Mouse (Mus musculus) forebrain, embryonic 13.5 days (tissue): ENCODE results near the gene Sdr42e1. TPM values are rescaled to one million over a fixed set of nuclear protein-coding genes. Genes with fewer than 3 reads are reported as not detected.

Experiments used
- ATAC-seq: fragments of 200-750 bp; cut with Nextera tagmentation; 2 replicates; pipeline ENCODE4 v1.8.0; 2017
- H3K27ac ChIP-seq: fragments of 300-500 bp; sonication (generic); 2 replicates; pipeline ENCODE4 v1.5.1; 2015; ENCODE audit warnings: inconsistent platforms, mild to moderate bottlenecking, moderate library complexity
- H3K27me3 ChIP-seq: fragments of 300-500 bp; sonication (generic); 2 replicates; pipeline ENCODE4 v1.6.1; 2015; ENCODE audit warnings: mild to moderate bottlenecking, inconsistent platforms
- H3K36me3 ChIP-seq: fragments of 300-500 bp; sonication (generic); 2 replicates; pipeline ENCODE4 v1.6.1; 2015; ENCODE audit warnings: mild to moderate bottlenecking, inconsistent platforms; ENCODE audit not compliant: poor library complexity, severe bottlenecking
- H3K4me1 ChIP-seq: fragments of 300-500 bp; sonication (generic); 2 replicates; pipeline ENCODE4 v1.6.1; 2015; ENCODE audit warnings: inconsistent platforms
- H3K4me2 ChIP-seq: fragments of 300-500 bp; sonication (generic); 2 replicates; pipeline ENCODE4 v1.6.1; 2015; ENCODE audit warnings: inconsistent platforms, mild to moderate bottlenecking, moderate library complexity
- H3K4me3 ChIP-seq: fragments of 300-500 bp; sonication (generic); 2 replicates; pipeline ENCODE4 v1.5.1; 2015; ENCODE audit warnings: mild to moderate bottlenecking, inconsistent platforms
- H3K9ac ChIP-seq: fragments of 300-500 bp; sonication (generic); 2 replicates; pipeline ENCODE4 v1.6.1; 2015; ENCODE audit warnings: mild to moderate bottlenecking, inconsistent platforms
- H3K9me3 ChIP-seq: fragments of 300-500 bp; sonication (generic); replicated peaks from 2 replicates; pipeline ENCODE4 v1.6.1; 2016; ENCODE audit warnings: inconsistent platforms
- WGBS: fragments of 180-500 bp; shearing (Covaris S2); methylation state at CpG from one replicate; pipeline ENCODE4 v1.1.7; 2015; 5-methylcytosine and 5-hydroxymethylcytosine counted together
- polyA plus RNA-seq: library from polyadenylated mRNA; unstranded; fragments of >200 nt; fragmentation: Nextera tagmentation; extraction: Ambion mirVana; gene quantifications from 2 replicates; pipeline ENCODE4 v1.2.1, GENCODE M21; 2015

Sdr42e1 gene
- polyA plus RNA-seq, 1 experiment from 2014 or later: 0.90 TPM

DNA sequence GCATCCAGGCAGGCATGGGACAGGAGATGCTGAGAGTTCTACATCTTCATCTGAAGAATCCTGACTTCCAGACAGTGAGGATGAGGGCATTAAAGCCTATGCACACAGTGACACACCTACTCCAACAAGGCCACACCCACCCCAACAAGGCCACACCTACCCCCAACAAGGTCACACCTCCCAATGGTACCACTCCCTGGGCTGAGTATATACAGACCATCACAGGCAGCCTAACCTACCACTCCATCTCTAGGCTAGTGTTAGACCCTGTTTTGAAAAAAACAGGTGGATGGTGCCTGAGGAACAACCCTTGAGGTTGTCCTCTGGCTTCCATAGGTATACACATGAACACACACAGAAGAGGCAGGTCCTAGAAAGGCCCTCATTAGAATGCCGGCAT is 21.2 kb downstream of the Sdr42e1 start:
- H3K4me2 ChIP-seq: no peak overlapping the region
- H3K27ac ChIP-seq: no peak overlapping the region
- H3K9me3 ChIP-seq: no peaks in the 10 kb centered on the region
- no peak overlapping the region for H3K9ac ChIP-seq
- no peaks in the 10 kb centered on the region for H3K27me3 ChIP-seq
- no peaks in the 10 kb centered on the region for H3K36me3 ChIP-seq
- no peak overlapping the region for H3K4me3 ChIP-seq
- 100% methylated on average over 1 of the region's 1 CpGs for WGBS
- H3K4me1 ChIP-seq: no peaks in the 10 kb centered on the region
- no peak for ATAC-seq

DNA sequence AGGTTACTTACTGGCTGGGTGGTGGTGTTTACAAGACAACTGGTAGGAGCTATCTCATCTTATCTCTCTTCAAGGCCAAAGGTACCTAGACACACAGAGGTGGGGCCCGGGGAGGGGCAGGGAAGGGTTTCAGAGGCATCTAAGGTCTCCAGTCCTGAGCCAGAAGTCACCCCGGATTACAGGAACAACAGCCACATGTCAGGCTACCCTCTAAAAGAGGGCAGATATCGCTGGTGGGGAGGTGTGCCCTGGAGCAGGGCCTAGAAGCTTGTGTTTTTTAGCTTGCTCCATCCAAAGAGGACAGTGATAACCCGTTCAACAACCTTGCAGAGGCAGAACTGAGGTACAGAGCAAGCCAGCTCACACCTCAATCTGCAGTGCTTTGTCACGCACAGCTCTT is 27.0 kb downstream of the Sdr42e1 start:
- Histone ChIP-seq H3K9me3 (no peaks in the 10 kb centered on the region), H3K4me2 (no peak overlapping the region), H3K4me1 (no peaks in the 10 kb centered on the region), H3K9ac (no peak overlapping the region), H3K27ac (no peak overlapping the region), H3K4me3 (no peak overlapping the region), H3K36me3 (no peaks in the 10 kb centered on the region), H3K27me3 (no peaks in the 10 kb centered on the region)
- WGBS: 79% methylated on average over 5 of the region's 5 CpGs
- no peak for ATAC-seq

DNA sequence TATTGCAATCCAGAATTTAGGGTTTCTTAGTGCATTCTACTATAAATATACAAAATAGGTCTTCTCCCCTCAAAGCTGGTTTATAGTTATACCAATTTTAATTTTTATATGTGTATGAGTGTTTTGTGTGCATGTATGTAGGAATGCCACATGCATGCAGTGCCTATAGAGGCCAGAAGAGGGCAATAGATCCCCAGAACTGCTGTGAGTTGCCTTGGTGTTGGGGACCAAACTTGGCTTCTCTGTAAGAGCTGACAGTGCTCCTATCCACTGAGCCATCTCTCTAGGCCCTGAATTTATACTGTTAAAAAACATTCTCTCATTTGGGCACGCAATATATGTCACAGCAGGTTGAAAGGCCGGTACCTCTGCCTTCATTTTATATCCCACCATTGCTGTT is 27.5 kb downstream of the Sdr42e1 start:
- Histone ChIP-seq H3K36me3 (no peaks in the 10 kb centered on the region), H3K9ac (no peak overlapping the region)
- 71% methylated on average over 2 of the region's 2 CpGs for WGBS

DNA sequence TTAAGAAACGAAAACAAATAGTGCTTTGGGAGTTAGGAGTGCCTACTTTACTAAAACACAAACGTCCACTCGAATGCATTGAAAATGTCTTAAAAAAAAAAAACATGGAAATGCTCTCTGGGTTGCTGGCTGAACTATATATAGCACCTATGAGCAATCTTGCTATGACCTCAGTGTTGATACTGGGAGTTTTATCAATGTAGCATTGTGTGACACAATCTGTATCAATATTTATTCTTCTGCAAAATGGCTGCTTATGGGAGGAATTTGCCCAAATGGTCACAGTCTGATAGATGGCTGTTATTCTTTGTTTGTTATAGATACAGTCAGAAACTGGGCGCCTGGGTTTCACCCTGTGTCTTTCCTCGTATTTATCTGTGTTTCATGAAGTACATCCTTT is 28.0 kb downstream of the Sdr42e1 start:
- no peaks in the 10 kb centered on the region for H3K4me1 ChIP-seq
- no peak overlapping the region for H3K4me3 ChIP-seq
- no peak overlapping the region for H3K4me2 ChIP-seq
- no peak overlapping the region for H3K9ac ChIP-seq
- no peak for ATAC-seq
- no peaks in the 10 kb centered on the region for H3K36me3 ChIP-seq
- no peaks in the 10 kb centered on the region for H3K9me3 ChIP-seq
- H3K27ac ChIP-seq: no peak overlapping the region
- 79% methylated on average over 5 of the region's 5 CpGs for WGBS
- no peaks in the 10 kb centered on the region for H3K27me3 ChIP-seq

More for the DNA sequence above, 27.5 kb downstream of the Sdr42e1 start:
- no peak for ATAC-seq
- Histone ChIP-seq H3K4me3 (no peak overlapping the region), H3K4me1 (no peaks in the 10 kb centered on the region), H3K27me3 (no peaks in the 10 kb centered on the region), H3K4me2 (no peak overlapping the region), H3K27ac (no peak overlapping the region), H3K9me3 (no peaks in the 10 kb centered on the region)

- Histone ChIP-seq H3K36me3 (no peaks in the 10 kb centered on the region), H3K4me3 (no peak overlapping the region), H3K27ac (no peak overlapping the region), H3K27me3 (no peaks in the 10 kb centered on the region), H3K4me1 (no peaks in the 10 kb centered on the region), H3K9me3 (0 out of 2 replicates have a peak, but pooled peaks cover 3% of the 10 kb centered on the region), H3K9ac (no peak overlapping the region), H3K4me2 (no peak overlapping the region)
- ATAC-seq: no peak
- WGBS: 97% methylated on average over 9 of the region's 9 CpGs
Measured at GRCm38 (mm10) chr8:117639631-117640030, 33.9 kb downstream of the Sdr42e1 start.

DNA sequence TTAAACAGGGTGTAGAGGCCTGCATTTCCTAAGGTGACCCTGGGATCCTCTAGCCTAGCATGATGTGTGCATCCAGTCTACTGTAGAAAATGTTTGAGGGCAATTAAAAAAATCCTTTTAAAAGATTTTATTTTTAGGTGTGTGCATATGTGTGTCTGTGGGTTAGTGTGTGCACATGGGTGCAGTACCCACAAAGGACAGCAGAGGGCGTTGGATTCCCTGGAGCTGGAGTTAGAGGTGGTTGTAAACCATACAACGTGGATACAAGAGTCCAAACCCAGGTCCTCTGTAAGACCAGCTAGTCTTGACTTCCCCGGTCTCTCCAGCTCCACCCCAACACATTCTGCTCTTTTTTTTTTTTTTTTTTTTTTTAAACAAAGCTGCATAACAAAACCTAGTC is 36.0 kb downstream of the Sdr42e1 start:
- WGBS: 71% methylated on average over 3 of the region's 3 CpGs
- no peak overlapping the region for H3K4me3 ChIP-seq
- H3K27ac ChIP-seq: no peak overlapping the region
- H3K27me3 ChIP-seq: no peaks in the 10 kb centered on the region
- no peak overlapping the region for H3K4me2 ChIP-seq
- no peak for ATAC-seq
- H3K36me3 ChIP-seq: no peaks in the 10 kb centered on the region
- no peaks in the 10 kb centered on the region for H3K4me1 ChIP-seq
- H3K9ac ChIP-seq: no peak overlapping the region
- H3K9me3 ChIP-seq: 0 out of 2 replicates have a peak, but pooled peaks cover 3% of the 10 kb centered on the region

DNA sequence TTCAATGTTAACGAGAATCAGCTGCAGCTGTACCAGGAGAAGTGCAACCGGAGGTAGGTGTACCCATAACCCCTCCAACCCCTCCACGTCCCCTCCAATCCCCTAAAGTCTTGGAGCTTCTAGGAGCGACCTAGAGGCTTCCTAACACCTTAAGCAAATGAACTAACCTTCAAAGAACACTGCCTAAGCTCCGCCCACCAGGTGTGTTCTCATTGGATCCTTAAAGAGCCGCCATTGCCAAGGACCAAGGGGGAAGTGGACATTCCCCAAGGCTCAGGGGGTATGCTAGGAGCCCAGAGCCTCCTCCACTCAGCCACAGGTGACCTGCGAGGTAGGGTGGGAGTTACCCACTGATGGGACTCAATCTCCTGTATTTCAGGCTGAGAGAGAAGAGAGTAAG is 39.1 kb downstream of the Sdr42e1 start:
- H3K9me3 ChIP-seq: no peaks in the 10 kb centered on the region
- WGBS: 87% methylated on average over 7 of the region's 7 CpGs
- H3K36me3 ChIP-seq: no peaks in the 10 kb centered on the region
- no peaks in the 10 kb centered on the region for H3K4me1 ChIP-seq
- H3K27me3 ChIP-seq: no peaks in the 10 kb centered on the region
- H3K4me3 ChIP-seq: no peak overlapping the region
- H3K27ac ChIP-seq: no peak overlapping the region
- H3K4me2 ChIP-seq: no peak overlapping the region
- no peak overlapping the region for H3K9ac ChIP-seq
- ATAC-seq: no peak

DNA sequence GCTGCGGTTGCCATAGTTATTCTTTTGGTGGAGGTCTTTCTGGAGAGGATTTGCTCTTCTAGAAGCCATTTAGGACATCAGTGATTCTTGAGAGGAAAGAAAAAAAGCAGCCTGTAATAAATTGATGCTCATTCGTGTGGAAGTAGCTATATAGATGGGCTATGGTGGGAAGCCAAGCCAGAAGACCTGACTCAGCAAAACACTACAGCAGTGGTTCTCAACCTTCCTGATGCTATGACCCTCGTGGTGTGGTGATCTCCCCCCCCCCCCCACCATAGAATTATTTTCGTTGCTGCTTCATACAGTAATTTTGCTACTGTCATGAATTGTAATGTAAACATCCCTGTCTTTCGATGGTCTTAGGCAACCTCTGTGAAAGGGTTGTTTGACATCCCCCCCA is 41.0 kb downstream of the Sdr42e1 start:
- H3K27ac ChIP-seq: no peak overlapping the region
- no peak for ATAC-seq
- no peaks in the 10 kb centered on the region for H3K36me3 ChIP-seq
- no peaks in the 10 kb centered on the region for H3K27me3 ChIP-seq
- H3K4me2 ChIP-seq: no peak overlapping the region
- no peak overlapping the region for H3K9ac ChIP-seq
- no peaks in the 10 kb centered on the region for H3K9me3 ChIP-seq
- H3K4me3 ChIP-seq: no peak overlapping the region
- no peaks in the 10 kb centered on the region for H3K4me1 ChIP-seq
- 86% methylated on average over 5 of the region's 5 CpGs for whole genome bisulfite sequencing

DNA sequence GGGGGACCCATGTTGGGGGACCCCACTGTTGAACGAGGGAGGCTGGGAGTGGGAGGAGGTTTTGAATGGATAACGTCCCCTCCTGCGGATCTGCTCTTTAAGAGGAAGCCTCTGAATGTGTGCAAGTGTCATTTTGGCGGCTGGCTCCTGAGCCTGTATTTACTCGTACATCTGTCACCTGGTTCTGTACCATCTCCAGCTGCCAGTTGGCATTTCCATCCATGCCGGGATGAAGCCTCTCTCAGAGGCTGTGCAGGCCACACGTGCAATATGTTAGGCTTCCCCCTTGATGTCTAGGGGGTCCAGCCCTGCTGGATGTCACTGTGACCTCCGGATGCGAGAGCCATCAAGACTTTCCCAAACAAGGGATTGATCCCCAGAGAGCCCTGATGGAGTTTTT is 46.4 kb downstream of the Sdr42e1 start:
- Histone ChIP-seq H3K27ac (no peak overlapping the region), H3K4me1 (no peaks in the 10 kb centered on the region), H3K4me3 (no peak overlapping the region), H3K4me2 (no peak overlapping the region), H3K36me3 (no peaks in the 10 kb centered on the region), H3K9ac (no peak overlapping the region), H3K9me3 (peaks cover 4% of the 10 kb centered on the region; the same call in 1 of the 2 replicates), H3K27me3 (no peaks in the 10 kb centered on the region)
- no peak for ATAC-seq
- WGBS: 77% methylated on average over 9 of the region's 9 CpGs

GRCm38 (mm10) chr8:117626040-117626838 is 47.2 kb downstream of the Sdr42e1 start:
- peaks cover 4% of the 10 kb centered on the region; the same call in 1 of the 2 replicates for H3K9me3 ChIP-seq
- H3K27ac ChIP-seq: no peak overlapping the region
- no peaks in the 10 kb centered on the region for H3K4me1 ChIP-seq
- no peak overlapping the region for H3K4me3 ChIP-seq
- no peak overlapping the region for H3K4me2 ChIP-seq
- H3K36me3 ChIP-seq: no peaks in the 10 kb centered on the region
- H3K27me3 ChIP-seq: no peaks in the 10 kb centered on the region
- ATAC-seq: peak; percentile 51; the same call in 1 of the 2 replicates
- WGBS: 72% methylated on average over 14 of the region's 14 CpGs
- no peak overlapping the region for H3K9ac ChIP-seq

DNA sequence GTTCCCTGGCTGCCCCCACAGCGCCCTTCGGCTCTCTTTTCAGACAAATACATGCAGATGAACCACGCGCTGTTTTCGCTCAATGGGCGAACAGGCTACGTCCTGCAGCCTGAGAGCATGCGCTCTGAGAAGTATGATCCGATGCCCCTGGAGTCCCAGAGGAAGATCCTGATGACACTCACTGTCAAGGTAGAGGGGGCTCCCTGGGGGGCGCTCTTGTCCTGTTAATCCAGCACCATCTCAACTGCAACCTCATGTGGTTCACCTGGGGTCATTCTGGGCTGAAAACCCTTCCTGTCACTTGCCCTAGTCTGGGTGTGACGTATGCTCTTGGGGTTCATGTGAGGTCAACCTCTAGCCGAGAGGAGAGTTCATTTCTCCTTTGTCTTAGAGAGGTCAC is 60.6 kb downstream of the Sdr42e1 start:
- no peak overlapping the region for H3K9ac ChIP-seq
- H3K27ac ChIP-seq: no peak overlapping the region
- no peak overlapping the region for H3K4me2 ChIP-seq
- no peaks in the 10 kb centered on the region for H3K27me3 ChIP-seq
- H3K36me3 ChIP-seq: no peaks in the 10 kb centered on the region
- whole genome bisulfite sequencing: 90% methylated on average over 12 of the region's 12 CpGs
- H3K4me3 ChIP-seq: no peak overlapping the region
- peaks cover 9% of the 10 kb centered on the region for H3K9me3 ChIP-seq
- no peak for ATAC-seq
- no peaks in the 10 kb centered on the region for H3K4me1 ChIP-seq
